Mouse (Mus musculus) ES-CJ7 (cell line): ENCODE data around the gene Oca2.

Experiments used
- DNase-seq: peaks from one replicate; pipeline ENCODE4 v3.0.0; 2011; ENCODE audit warnings: low read depth, low spot score

Oca2 gene

DNA sequence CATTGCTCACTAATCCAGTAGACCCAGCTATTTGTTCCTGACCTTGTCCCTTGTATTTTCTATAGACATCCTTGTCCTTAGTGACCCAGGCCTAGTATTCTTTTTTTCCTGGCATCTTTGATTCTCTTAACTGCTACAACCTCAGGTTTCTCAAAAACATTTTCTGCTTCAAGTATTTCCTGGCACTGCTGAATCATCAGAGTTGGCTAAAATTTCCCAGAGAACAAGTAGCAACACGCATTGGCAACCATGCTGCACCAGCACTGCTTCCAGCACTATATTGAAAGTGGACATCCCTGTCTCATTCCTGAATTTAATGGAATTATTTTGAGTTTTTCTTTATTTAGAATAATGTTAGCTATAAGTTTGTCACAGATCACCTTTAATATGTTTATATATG is 143.1 kb downstream of the Oca2 start:
- no peak for DNase-seq

DNA sequence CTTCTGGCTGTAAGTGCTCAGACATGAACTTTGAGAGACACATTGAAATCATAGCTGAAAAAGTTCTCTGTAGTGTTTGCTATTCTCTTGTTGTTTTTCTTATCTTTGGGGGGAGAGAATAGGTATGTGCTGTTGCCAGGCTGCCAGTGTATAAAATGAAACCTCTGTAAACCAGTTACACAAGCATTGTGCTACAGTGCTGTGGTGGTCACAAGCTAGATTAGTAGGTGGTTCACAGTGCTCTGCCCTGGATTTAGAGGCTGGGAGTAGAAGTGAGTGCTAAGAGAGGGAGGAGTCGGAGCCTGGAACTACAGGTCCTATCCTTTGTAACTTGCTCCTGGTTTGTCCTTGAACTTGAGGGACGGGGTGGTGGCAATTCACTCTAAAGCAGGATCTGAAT is 148.7 kb downstream of the Oca2 start:
- peak; percentile 15 for DNase-seq

GRCm38 (mm10) chr7:56418182-56418836 is 178.7 kb downstream of the Oca2 start:
- DNase-seq = no peak

GRCm38 (mm10) chr7:56419253-56419844 is 179.8 kb downstream of the Oca2 start:
- no peak for DNase-seq

DNA sequence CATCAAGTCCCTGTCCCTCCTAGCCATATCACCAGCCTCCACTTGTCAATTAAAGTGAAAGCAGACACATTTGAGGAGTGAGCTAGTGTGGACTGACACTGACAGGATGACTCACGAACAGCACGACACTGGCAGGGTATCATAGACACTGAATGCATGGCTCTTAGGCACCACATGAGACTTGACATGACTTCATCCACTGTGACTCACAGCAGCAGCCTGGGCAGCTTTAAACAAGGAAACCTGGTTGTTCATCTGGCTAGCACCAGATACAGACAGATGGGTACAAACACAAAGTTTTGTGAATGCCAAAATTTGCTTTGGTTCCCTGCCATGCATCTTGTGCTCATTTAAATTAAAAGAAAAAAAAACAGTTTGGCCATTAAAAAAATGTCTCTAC is 182.4 kb downstream of the Oca2 start:
- no peak for DNase-seq

- DNase-seq = no peak
Measured at GRCm38 (mm10) chr7:56423548-56423947, 184.0 kb downstream of the Oca2 start.

DNA sequence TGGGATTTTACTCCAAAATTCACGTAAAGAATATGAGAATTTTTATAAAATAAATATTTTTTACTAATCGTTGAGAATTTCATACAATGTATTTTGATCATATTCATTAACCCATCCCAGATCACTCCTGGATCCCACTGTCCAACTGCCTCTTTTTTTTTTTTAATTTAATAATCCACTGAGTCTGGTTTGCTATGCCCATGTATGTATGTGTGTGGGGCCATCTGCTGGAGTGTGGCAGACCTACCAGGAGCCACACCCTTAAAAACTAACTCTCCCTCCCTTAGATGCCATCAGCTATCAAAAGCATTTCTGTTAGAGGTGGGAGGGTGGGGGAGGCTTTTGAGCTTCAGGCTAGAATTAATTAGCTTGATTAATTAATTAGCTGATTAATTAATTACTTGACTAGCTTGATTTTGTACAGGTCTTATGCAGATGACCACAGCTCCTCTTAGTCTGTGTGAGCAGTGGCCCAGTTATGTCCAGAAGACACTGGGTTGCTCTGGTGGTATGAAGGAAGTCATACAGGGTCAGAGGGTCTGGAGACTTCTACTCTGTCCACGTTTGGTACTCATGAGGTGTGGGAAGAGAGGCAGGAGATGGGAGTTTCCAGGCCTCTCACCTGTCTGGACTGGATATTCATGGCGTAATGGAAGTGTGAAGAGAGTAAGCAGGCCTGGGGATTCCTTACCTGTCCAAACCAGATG is 221.4 kb downstream of the Oca2 start:
- DNase-seq = no peak

- DNase-seq = no peak
Measured at GRCm38 (mm10) chr7:56498242-56498641, 258.7 kb downstream of the Oca2 start.

DNA sequence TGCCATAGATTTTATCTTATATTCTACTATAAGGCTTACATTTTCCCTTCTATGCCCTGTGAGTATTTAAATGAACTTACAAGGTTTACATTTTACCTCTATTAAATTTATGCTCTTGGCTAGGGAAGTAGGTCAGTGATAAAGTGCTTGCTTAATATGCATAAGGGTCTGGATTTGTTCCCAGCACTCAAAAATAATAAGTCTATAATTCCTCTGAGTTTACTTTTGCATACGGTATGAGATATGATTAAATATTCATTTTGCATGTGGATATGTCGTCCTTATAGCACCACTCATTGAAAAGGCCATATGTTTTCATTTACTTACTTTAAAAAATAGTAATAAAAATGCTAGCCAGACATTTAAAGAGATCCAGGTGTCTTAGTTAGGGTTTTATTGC is 259.8 kb downstream of the Oca2 start:
- no peak for DNase-seq

DNA sequence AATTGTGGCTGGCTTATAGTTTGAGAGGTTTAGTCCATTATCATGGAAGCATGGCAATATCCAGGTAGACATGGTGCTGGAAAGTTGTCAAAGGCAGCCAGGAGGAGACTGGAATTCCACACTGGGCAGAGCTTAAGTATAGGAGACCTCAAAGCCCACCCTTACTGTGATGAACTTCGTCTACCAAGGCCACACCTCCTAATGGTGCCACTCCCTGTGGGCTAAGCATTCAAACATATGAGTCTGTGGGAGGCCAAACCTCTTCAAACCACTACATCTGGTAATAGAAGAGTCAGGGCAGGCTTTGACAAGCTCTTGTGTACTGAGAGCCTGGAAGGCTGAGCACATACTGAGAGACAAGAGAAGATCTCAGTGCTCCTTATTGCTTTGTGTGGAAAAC is 260.2 kb downstream of the Oca2 start:
- no peak for DNase-seq

GRCm38 (mm10) chr7:56500438-56500837 is 260.9 kb downstream of the Oca2 start:
- DNase-seq = no peak

GRCm38 (mm10) chr7:56518581-56518980 is 279.0 kb downstream of the Oca2 start:
- DNase-seq = peak; percentile 90

DNA sequence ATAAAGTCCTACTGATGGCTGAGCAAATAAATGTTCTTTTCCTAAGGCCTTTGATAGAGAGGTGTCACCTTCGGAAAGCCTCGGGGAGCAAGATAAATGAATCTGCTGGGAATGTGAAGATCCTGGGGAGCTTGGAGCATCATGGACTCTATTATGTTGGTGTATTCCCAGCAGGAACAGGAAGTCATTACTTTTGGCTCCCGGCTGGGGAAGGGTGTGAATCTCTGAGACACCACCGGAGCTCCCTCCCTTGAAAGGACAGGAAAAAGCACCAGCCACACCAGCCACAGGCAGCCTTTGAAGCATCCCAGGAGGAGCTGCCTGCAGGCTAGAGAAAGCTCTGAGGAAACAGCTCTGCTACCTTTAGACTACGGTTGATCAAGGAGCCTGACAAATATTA is 280.2 kb downstream of the Oca2 start:
- DNase-seq = peak; percentile 80

GRCm38 (mm10) chr7:56534856-56535255 is 295.3 kb downstream of the Oca2 start:
- DNase-seq = no peak

DNA sequence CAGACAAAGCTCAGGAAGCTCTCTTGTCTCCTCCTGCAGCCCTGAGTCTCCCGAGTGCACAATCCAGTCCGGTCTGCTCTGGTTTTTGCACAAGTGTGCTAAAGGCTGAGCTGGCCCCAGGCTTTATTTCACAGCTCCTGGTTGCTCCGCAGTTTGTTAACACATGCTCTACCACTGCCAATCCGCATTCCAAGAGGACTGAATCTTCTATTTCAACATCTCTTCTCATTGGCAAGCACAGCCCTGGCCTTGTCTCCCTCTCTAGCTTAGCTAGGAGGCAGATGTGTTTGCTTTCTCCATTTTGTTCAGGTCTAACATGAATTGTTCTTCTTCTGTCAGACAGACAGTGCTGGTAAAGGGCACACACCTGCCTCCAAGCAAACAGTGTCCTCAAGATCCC is 309.7 kb downstream of the Oca2 start:
- no peak for DNase-seq

- DNase-seq = no peak
Measured at GRCm38 (mm10) chr7:56551804-56552203, 312.2 kb downstream of the Oca2 start.
